ENCODE assay signal across 8 mouse cellular contexts in the genomic region with DNA sequence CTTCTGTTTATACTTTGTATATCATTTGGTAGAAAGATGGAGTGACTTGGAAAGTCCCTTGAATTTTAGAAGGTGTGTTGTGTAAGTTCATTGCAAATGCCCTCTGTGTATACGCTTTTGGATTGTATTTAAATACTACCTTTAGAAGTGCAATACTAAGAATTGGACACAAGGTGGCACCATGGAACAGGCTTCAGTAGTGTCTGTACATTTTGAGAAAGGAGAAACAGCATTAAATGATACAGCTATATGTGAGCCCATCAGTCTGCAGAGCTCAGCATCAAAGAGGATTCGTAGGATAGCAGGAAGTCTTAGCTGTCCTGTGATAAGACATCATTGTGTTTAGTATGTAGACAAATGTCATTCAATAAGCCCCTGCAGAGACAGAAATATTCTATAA.
DNase-seq lines count a peak whose midpoint lies in the region.

No protein-coding gene starts in this region.

- peak; percentile 9 for DNase-seq in heart, adult 11 months
- no peak for DNase-seq in heart, adult 9 months (ENCODE audit: low spot score in 2 of 2)
- DNase-seq in 416B (ENCODE audit: low read depth) (peak; percentile 61), adipocyte (ENCODE audit: low spot score) (peak; percentile 51)
- DNase-seq in induced T-regulatory cell, adult 2 months (ENCODE audit: low read depth) = peak; percentile 53
- no peak for DNase-seq in right cerebral cortex, postnatal 14 days
- no peak for DNase-seq in cerebellum, adult 8-10 months
- no peak for DNase-seq in urinary bladder, postnatal 36 days (ENCODE audit: low spot score in 2 of 2)

Comparison
In these comparisons a context has a peak if more than half of its experiments do, and no peak if none do; other contexts are left out.
1. DNase-seq: peak in heart, adult 11 months (single experiment), 416B (single experiment), adipocyte (single experiment) and induced T-regulatory cell, adult 2 months (single experiment); none in heart, adult 9 months (0 of 2), right cerebral cortex, postnatal 14 days (single experiment), cerebellum, adult 8-10 months (single experiment) and urinary bladder, postnatal 36 days (0 of 2).